Mouse (Mus musculus) urinary bladder, adult 18-20 months (tissue): ENCODE data around the gene Taar5.

Experiments
- DNase-seq, 2 experiments: peaks; one replicate each; pipeline ENCODE4 v3.0.0; 2022; ENCODE audit warnings: low spot score in 2 of 2, mixed read lengths in 2 of 2

Gene Taar5

GRCm38 (mm10) chr10:24008143-24008542 lies 37.6 kb downstream of the Taar5 start:
- DNase-seq, result no peak
